Mouse (Mus musculus) kidney, postnatal 0 days (tissue): ENCODE results near the gene Rgs4. TPM values are rescaled to one million over a fixed set of nuclear protein-coding genes. Genes with fewer than 3 reads are reported as not detected.
A peak's percentile ranks its signal among the peaks of the same experiment; 100 is the strongest.

Experiments
- ATAC-seq: fragments of 200-750 bp; cut with Nextera tagmentation; replicated peaks from 2 replicates; pipeline ENCODE4 v1.8.0; 2017; ENCODE audit warnings: low read depth, moderate number of reproducible peaks, moderate TSS enrichment, moderate library complexity; ENCODE audit not compliant: low FRiP score
- DNase-seq: peaks from one replicate; pipeline ENCODE4 v3.0.0-alpha.2; 2016; ENCODE audit warnings: low spot score
- H3K27ac ChIP-seq: fragments of 300-500 bp; sonication (generic); 2 replicates; pipeline ENCODE4 v1.5.1; 2014; ENCODE audit warnings: mild to moderate bottlenecking
- H3K27me3 ChIP-seq: fragments of 300-500 bp; sonication (generic); 2 replicates; pipeline ENCODE4 v1.6.1; 2014; ENCODE audit warnings: low read length, mixed read lengths; ENCODE audit not compliant: insufficient read depth
- H3K36me3 ChIP-seq: fragments of 300-500 bp; sonication (generic); 2 replicates; pipeline ENCODE4 v1.6.1; 2014; ENCODE audit warnings: low read length, mixed read lengths; ENCODE audit not compliant: insufficient read depth
- H3K4me1 ChIP-seq: fragments of 300-500 bp; sonication (generic); replicated peaks from 2 replicates; pipeline ENCODE4 v1.6.1; 2014; ENCODE audit warnings: antibody characterized with exemption, low read length, mixed read lengths; ENCODE audit not compliant: insufficient read depth
- H3K4me2 ChIP-seq: fragments of 300-500 bp; sonication (generic); 2 replicates; pipeline ENCODE4 v1.6.1; 2014; ENCODE audit warnings: mild to moderate bottlenecking, low read length, moderate library complexity, mixed read lengths
- H3K4me3 ChIP-seq: fragments of 300-500 bp; sonication (generic); replicated peaks from 2 replicates; pipeline ENCODE4 v1.5.1; 2014; ENCODE audit warnings: low read depth, low read length
- H3K9ac ChIP-seq: fragments of 300-500 bp; sonication (generic); 2 replicates; pipeline ENCODE4 v1.6.1; 2014; ENCODE audit warnings: low read depth, low read length
- H3K9me3 ChIP-seq: fragments of 300-500 bp; sonication (generic); replicated peaks from 2 replicates; pipeline ENCODE4 v1.6.1; 2016; ENCODE audit warnings: low read length, inconsistent platforms, mixed read lengths
- CTCF ChIP-seq: IDR thresholded peaks from 2 replicates; pipeline ENCODE4 v1.5.1; 2016; ENCODE audit warnings: antibody characterized with exemption, low read depth, mild to moderate bottlenecking, moderate library complexity
- WGBS: fragments of 180-500 bp; shearing (Covaris S2); extraction: QIAGEN DNeasy Blood & Tissue Kit; methylation state at CpG from one replicate; pipeline ENCODE4 v1.1.7; 2014; 5-methylcytosine and 5-hydroxymethylcytosine counted together
- polyA plus RNA-seq: library from polyadenylated mRNA; unstranded; fragments of >200 nt; fragmentation: Nextera tagmentation; extraction: Ambion mirVana; gene quantifications from 2 replicates; pipeline ENCODE4 v1.2.1, GENCODE M21; 2015

Rgs4 gene
- polyA plus RNA-seq, 1 experiment from 2014 or later = 2.7 TPM

- Histone ChIP-seq H3K27ac (no peak overlapping the region), H3K9ac (no peak overlapping the region), H3K9me3 (no peaks in the 10 kb centered on the region), H3K4me1 (no peaks in the 10 kb centered on the region), H3K4me3 (no peak overlapping the region), H3K36me3 (no peaks in the 10 kb centered on the region), H3K4me2 (no peak overlapping the region), H3K27me3 (no peaks in the 10 kb centered on the region)
- DNase-seq = no peak
- WGBS = 73% methylated on average over 7 of the region's 7 CpGs
- no peak for TF ChIP-seq CTCF
- no peak for ATAC-seq
These were observed 16.8 kb downstream of the Rgs4 start for GRCm38 (mm10) chr1:169730599-169731100.

GRCm38 (mm10) chr1:169726319-169726718 lies 21.1 kb downstream of the Rgs4 start:
- Histone ChIP-seq H3K36me3 (no peaks in the 10 kb centered on the region), H3K4me3 (no peak overlapping the region), H3K27me3 (no peaks in the 10 kb centered on the region)

GRCm38 (mm10) chr1:169721836-169722235 lies 25.6 kb downstream of the Rgs4 start:
- TF ChIP-seq CTCF = no peak
- no peaks in the 10 kb centered on the region for H3K9me3 ChIP-seq
- no peaks in the 10 kb centered on the region for H3K27me3 ChIP-seq
- H3K9ac ChIP-seq = no peak overlapping the region
- WGBS = 77% methylated on average over 2 of the region's 2 CpGs
- no peak for DNase-seq
- H3K27ac ChIP-seq = no peak overlapping the region
- ATAC-seq = no peak
- no peaks in the 10 kb centered on the region for H3K36me3 ChIP-seq
- no peaks in the 10 kb centered on the region for H3K4me1 ChIP-seq
- H3K4me2 ChIP-seq = no peak overlapping the region
- H3K4me3 ChIP-seq = no peak overlapping the region

More at GRCm38 (mm10) chr1:169726319-169726718, 21.1 kb downstream of the Rgs4 start:
- no peak for TF ChIP-seq CTCF
- Histone ChIP-seq H3K4me2 (no peak overlapping the region), H3K9me3 (no peaks in the 10 kb centered on the region), H3K4me1 (no peaks in the 10 kb centered on the region), H3K9ac (no peak overlapping the region), H3K27ac (no peak overlapping the region)
- no peak for ATAC-seq
- 59% methylated on average over 3 of the region's 3 CpGs for WGBS
- peak; percentile 20 for DNase-seq

GRCm38 (mm10) chr1:169704395-169705087 lies 42.9 kb downstream of the Rgs4 start:
- no peak for ATAC-seq
- 82% methylated on average over 4 of the region's 4 CpGs for WGBS

GRCm38 (mm10) chr1:169699184-169699583 lies 48.3 kb downstream of the Rgs4 start:
- Histone ChIP-seq H3K4me3 (no peak overlapping the region), H3K4me2 (no peak overlapping the region)
- 92% methylated on average over 2 of the region's 2 CpGs for WGBS

More at GRCm38 (mm10) chr1:169704395-169705087, 42.9 kb downstream of the Rgs4 start:
- no peak overlapping the region for H3K4me2 ChIP-seq
- DNase-seq = no peak
- H3K36me3 ChIP-seq = no peaks in the 10 kb centered on the region
- H3K4me3 ChIP-seq = no peak overlapping the region
- H3K27me3 ChIP-seq = no peaks in the 10 kb centered on the region
- no peak overlapping the region for H3K27ac ChIP-seq
- H3K9me3 ChIP-seq = no peaks in the 10 kb centered on the region
- TF ChIP-seq CTCF = no peak
- H3K9ac ChIP-seq = no peak overlapping the region
- H3K4me1 ChIP-seq = no peaks in the 10 kb centered on the region

GRCm38 (mm10) chr1:169697236-169697635 lies 50.2 kb downstream of the Rgs4 start:
- no peak overlapping the region for H3K27ac ChIP-seq
- no peaks in the 10 kb centered on the region for H3K36me3 ChIP-seq
- no peak overlapping the region for H3K4me2 ChIP-seq
- H3K4me1 ChIP-seq = no peaks in the 10 kb centered on the region
- H3K9ac ChIP-seq = no peak overlapping the region
- DNase-seq (no peak), ATAC-seq (no peak)
- H3K4me3 ChIP-seq = no peak overlapping the region
- WGBS = 62% methylated on average over 4 of the region's 4 CpGs
- no peaks in the 10 kb centered on the region for H3K9me3 ChIP-seq
- H3K27me3 ChIP-seq = no peaks in the 10 kb centered on the region
- TF ChIP-seq CTCF = no peak

More at GRCm38 (mm10) chr1:169699184-169699583, 48.3 kb downstream of the Rgs4 start:
- Histone ChIP-seq H3K9ac (no peak overlapping the region), H3K9me3 (no peaks in the 10 kb centered on the region), H3K27ac (no peak overlapping the region), H3K27me3 (no peaks in the 10 kb centered on the region), H3K36me3 (no peaks in the 10 kb centered on the region), H3K4me1 (no peaks in the 10 kb centered on the region)
- no peak for TF ChIP-seq CTCF
- DNase-seq (no peak), ATAC-seq (no peak)

GRCm38 (mm10) chr1:169695356-169695755 lies 52.1 kb downstream of the Rgs4 start:
- H3K9ac ChIP-seq = no peak overlapping the region
- ATAC-seq (no peak), DNase-seq (no peak)
- H3K27me3 ChIP-seq = no peaks in the 10 kb centered on the region
- no peaks in the 10 kb centered on the region for H3K36me3 ChIP-seq
- H3K27ac ChIP-seq = no peak overlapping the region
- H3K4me3 ChIP-seq = no peak overlapping the region
- no peak overlapping the region for H3K4me2 ChIP-seq
- TF ChIP-seq CTCF = no peak
- H3K4me1 ChIP-seq = no peaks in the 10 kb centered on the region
- no peaks in the 10 kb centered on the region for H3K9me3 ChIP-seq
- WGBS = 82% methylated on average over 3 of the region's 3 CpGs
